Mouse (Mus musculus) kidney, postnatal 36 days (tissue): ENCODE results near the gene Pfn3.

Experiments
- DNase-seq, 2 experiments: peaks; one replicate each; pipeline ENCODE4 v3.0.0; 2021 to 2022; ENCODE audit warnings: mixed read lengths in 2 of 2

Pfn3 gene

DNA sequence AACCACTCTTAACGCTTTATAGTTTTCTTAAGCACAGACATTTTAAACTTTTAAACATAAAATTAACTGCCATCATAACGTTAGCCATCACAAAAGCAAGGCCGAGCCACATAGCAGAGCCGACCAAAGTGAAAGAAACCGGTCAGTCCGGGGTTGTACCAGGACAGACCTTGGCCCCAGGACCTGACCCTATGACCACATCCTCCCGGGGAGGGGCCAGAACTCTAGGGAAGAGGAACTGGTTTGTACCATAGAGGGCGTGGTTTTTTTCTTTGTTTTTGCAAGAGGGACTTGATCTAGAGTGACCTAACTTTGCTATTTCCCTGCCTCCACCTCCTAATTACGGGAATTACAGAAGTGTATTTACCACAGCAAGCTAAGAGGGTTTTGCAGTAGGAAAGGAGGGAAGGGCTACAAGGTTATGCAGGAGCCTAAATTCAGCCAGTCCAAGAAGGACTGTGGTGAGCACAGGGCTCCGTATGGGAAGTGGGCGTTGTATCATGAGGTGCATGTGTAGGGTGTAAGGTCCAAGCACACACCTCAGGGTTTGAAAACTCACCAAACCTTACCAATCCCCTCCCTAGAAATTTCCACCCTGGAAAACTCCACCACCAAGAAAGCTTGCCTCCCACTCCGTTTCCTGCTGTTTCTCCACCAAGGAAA lies 14.3 kb upstream of the Pfn3 start:
- peak; percentile 84 to 85 for DNase-seq

GRCm38 (mm10) chr13:55426613-55427012 lies 11.6 kb upstream of the Pfn3 start, which contains the start of gene F12:
Gene F12 (minus strand): TSS chr13:55426793.
- no peak for DNase-seq

GRCm38 (mm10) chr13:55420933-55421800 lies 6.1 kb upstream of the Pfn3 start:
- peak; percentile 71 to 86 for DNase-seq

DNA sequence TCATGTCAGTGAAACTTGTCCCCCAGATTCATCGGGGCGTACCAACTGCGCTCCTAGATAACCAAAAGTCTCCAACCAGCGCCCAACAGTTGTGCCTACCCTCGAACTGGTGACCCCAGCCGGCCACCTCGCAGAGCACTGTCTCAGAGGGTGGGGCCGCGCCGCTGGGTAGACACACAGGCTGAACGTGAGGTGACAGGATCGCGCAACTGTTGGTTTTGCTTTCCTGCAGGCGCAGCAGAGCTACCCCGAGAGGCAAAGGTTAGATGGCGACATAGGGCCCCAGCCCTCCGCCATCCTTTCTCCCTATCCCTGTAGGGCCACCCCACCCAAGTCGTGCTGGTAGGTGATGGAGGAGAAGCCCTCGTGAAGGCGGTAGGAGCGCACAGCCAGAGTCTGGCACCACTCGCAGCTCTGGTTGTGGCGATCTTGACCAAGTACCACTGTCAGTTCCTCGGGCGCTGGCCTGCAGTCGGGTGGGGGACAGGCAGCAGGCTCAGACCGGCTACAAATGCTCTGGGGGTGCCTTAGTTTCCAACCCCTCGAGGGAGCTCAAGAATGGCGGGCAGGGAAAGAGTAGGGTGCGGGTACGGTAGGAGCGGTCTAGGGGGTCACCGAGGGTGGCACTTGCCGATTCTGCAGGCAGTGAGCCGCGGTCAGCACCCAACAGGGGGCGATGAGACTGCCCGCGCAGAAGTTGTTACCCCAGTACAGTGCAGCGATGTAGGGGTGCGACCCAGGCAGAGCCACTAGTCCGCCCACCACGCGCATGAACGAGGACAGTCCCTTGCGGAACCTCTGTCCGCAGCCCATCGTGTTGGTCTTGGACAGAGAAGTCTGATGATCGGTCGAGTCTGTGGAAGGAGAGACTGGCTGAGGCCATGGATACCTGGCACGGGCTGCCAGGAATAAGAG lies 5.2 kb upstream of the Pfn3 start:
- DNase-seq: no peak

- DNase-seq: no peak
Measured at GRCm38 (mm10) chr13:55419142-55419541, 4.1 kb upstream of the Pfn3 start.

- DNase-seq: peak; percentile 83 to 95
Measured at GRCm38 (mm10) chr13:55418004-55418403, 3.0 kb upstream of the Pfn3 start.

- peak in 1 of 2 experiments; percentile 49 for DNase-seq
Measured at GRCm38 (mm10) chr13:55413333-55413732, 1.7 kb downstream of the Pfn3 start.

DNA sequence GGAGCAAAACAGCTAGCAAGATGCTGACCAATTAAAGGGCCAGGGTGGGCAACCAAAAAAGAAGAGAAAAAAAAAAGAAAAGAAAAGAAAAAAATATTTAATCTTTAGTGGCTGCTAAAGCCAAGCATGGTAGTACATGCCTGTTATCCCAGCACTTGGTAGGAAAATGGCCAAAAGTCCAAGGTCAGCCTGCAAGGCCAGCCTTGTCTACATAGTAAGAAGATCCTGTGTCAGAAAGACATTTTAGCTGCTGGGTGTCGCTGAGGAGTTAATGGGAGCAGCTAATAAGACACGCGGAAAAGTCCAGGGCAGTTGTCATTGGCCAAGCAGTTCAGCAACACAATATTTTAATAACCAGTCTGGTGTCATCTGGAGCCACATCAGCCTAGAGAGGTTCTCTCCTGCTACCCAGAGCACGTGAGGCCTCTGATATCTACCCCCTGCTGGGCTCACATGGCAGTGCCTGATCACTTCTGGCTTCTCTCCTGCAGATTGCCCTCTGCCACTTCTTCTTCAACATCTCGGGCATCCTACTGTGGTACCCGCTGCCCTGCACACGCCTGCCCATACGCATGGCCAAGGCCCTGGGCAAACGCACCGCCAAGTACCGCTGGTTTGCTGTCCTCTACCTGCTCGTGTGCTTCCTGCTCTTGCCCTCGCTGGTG lies 2.3 kb downstream of the Pfn3 start:
- DNase-seq: peak in 1 of 2 experiments; percentile 37

GRCm38 (mm10) chr13:55411826-55412225 lies 3.2 kb downstream of the Pfn3 start:
- DNase-seq: peak in 1 of 2 experiments; percentile 58

- DNase-seq: peak in 1 of 2 experiments; percentile 65
Measured at GRCm38 (mm10) chr13:55408546-55409120, 6.4 kb downstream of the Pfn3 start.

DNA sequence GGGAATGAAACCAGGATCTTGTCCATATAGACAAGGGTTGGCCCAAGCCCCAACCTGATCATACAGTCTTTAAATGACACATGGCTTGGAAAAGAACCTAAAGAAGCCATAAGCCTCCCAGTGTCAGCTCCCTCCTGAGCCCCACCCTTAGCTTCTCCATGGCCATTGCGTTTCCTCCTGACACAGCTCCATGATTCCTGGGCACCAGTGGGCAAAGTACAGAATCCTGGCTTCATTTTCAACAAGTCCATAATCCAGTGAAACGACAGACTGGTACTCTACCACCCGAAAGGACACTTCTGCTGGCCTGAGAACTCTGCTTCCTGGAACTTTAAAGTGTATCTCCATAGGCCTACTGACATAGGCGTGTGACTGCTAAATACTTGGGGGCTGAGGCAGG lies 7.7 kb downstream of the Pfn3 start:
- DNase-seq: peak in 1 of 2 experiments; percentile 53

DNA sequence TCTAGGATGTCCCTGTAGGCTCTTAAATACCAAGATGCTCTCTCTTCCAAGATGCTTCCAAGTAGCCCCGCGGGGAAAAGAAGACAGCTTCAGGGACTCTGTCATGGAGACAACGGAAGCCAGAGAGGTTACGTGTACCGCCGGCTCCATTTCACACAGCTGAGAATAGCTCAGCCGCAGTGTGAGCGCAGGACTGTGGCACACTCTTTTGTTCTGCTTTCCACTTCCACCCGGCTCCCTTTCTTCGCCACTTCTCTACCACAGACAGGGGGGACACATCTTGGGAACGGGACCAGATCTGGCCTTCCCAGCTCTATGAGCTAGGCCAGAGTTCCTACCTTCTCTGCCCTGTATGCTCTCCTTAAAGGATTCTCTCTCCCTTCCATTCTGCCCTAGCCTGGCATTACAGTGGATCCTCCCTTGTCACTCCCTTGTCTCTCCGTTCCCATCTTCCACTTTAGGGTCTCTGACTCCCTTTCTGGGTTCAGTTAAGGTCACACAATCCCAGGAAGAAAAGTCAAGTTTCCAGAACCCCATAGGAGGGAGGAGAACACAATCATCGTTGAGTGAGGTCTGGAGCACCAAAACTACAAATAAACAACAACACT lies 9.1 kb downstream of the Pfn3 start:
- DNase-seq: peak in 1 of 2 experiments; percentile 28

DNA sequence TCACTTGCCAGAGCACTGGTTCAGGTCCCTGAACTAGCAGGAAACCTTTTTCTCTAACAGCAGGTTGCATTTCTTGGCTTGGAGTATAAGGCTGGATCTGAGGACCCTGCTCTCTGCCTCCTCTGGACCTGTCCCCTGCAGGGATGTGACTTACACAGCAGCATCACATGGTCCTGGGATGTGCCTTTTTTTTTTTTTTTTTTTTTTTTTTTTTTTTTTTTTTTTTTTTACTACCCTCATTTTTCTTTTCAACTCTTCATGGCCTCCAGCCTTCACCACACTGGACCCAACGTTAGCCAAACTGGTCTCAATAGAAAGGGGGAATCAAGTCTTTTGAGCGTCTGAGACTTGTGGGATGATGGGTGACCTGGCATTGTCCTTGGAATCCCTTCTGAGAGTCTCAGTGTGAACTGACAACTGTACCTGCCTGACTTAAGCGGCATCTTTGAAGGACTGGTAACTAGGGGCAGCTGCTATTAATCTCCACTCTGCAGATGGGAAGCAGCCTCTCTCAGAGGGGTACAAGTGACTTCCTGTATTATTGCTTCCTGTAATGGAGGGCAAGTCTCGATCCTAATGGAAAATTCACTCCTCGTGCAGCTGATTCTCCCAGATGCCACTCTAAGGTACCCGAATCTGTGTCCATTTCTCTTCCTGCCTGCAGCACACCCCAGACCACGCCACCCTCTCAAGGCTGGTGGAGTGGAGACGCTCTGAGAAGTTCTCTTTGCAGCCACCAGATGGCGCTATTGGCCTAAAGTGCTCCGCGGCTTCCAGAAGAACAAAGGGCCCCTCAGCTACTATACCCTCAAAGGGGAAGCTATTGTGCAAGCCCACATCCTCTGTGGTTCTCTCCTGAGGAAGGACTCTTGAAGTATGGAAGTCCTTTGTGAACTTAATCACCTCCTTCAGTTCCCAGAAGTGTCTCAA lies 9.9 kb downstream of the Pfn3 start:
- peak; percentile 65 to 88 for DNase-seq

DNA sequence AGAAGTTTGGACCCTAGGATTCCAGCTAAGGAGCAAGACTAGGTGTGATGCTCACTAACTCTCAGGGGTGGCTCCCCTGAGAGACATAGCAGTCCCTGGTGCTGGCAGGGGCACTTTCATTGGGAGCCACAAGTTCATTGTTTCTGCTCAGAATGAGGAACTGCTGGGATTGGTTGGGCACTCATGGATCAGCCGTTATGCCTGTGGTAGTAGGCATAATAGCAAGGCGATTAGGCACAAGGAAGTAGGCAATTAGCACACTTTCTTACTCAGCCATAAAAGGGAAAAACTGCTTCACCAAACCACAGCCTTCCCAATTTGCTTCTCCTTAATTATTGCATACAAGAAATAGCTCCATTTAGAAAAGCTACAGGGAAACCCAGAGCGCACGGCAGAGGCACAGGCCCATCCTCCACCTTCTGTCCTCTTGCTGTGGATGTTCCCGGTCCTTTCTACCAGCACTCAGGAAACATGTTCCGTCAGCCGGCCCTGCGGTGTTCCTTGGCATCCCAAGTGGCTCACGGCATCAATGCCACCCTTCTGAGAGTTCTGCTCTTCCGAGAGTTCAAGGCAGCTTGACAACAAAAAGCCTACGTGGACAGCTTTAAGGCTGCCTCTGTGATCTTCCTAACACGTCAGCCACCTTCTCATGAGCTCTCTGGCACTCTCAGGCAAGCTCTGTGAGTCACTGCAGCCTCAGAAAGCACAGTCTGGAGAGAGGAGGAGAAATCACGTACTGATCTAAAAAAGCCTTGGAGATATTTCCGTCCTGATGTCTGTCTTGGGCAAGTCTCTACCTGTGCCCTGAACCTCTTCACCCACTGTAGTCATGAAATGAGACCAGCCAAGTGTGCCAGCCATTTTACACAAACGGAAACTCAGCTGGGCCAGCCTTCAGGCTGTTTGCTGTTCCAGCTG lies 10.8 kb downstream of the Pfn3 start:
- DNase-seq: peak in 1 of 2 experiments; percentile 33

- DNase-seq: no peak
Measured at GRCm38 (mm10) chr13:55403266-55403665, 11.8 kb downstream of the Pfn3 start.

- no peak for DNase-seq
Measured at GRCm38 (mm10) chr13:55400039-55400346, 15.0 kb downstream of the Pfn3 start.

- DNase-seq: peak; percentile 77
Measured at GRCm38 (mm10) chr13:55399300-55400038, 15.6 kb downstream of the Pfn3 start.

GRCm38 (mm10) chr13:55398088-55398487 lies 16.9 kb downstream of the Pfn3 start, which contains the start of gene Slc34a1:
Gene Slc34a1 (plus strand): TSS chr13:55398187.
- no peak for DNase-seq
